Mouse (Mus musculus): Measurements from ENCODE around the gene Btn2a2. TPM values are rescaled to one million over a fixed set of nuclear protein-coding genes. Genes with fewer than 3 reads are reported as not detected.
A peak's percentile ranks its signal among the peaks of the same experiment; 100 is the strongest.

Btn2a2 gene
- polyA plus RNA-seq, 1 experiment, result 0.20 TPM

GRCm38 (mm10) chr13:23526312-23526711, 37.7 kb upstream of the Btn2a2 start:
- Histone ChIP-seq H3K36me3 (ENCODE audit: control insufficient read depth, insufficient read depth) (no peaks in the 10 kb centered on the region), H3K4me2 (ENCODE audit: low read depth) (peak overlapping the region; percentile 86), H3K27me3 (ENCODE audit: control insufficient read depth, insufficient read depth, insufficient read length) (no peaks in the 10 kb centered on the region), H3ac (ENCODE audit: control insufficient read depth, insufficient read length) (no peak overlapping the region), H3K79me2 (ENCODE audit: control insufficient read depth, insufficient read depth) (no peaks in the 10 kb centered on the region), H3K4me3 (peak overlapping the region; percentile 14)
- TF ChIP-seq USF1 (IDR thresholded peaks at IDR 0.05; ENCODE audit: low read depth), result peak; percentile 96
- TF ChIP-seq POLR2AphosphoS2 (IDR thresholded peaks at IDR 0.05; ENCODE audit: insufficient read length, low read depth), result no peak
- no peak for TF ChIP-seq CEBPB (IDR thresholded peaks at IDR 0.05; ENCODE audit: insufficient read depth, poor library complexity, severe bottlenecking)
- TF ChIP-seq TCF12 (IDR thresholded peaks at IDR 0.05; ENCODE audit: insufficient read depth, poor library complexity, severe bottlenecking), result no peak

- H3ac ChIP-seq (ENCODE audit: control insufficient read depth, insufficient read length), result no peak overlapping the region
- no peak for TF ChIP-seq REST (IDR thresholded peaks at IDR 0.05; ENCODE audit: insufficient read depth, insufficient read length)
- TF ChIP-seq TCF12 (IDR thresholded peaks at IDR 0.05; ENCODE audit: insufficient read depth, poor library complexity, severe bottlenecking), result no peak
- TF ChIP-seq USF1 (IDR thresholded peaks at IDR 0.05; ENCODE audit: low read depth), result no peak
- no peak for TF ChIP-seq POLR2A (IDR thresholded peaks at IDR 0.05; ENCODE audit: insufficient read length, low read depth)
- no peak for TF ChIP-seq SRF (IDR thresholded peaks at IDR 0.05; ENCODE audit: control insufficient read depth, insufficient read length, low read depth)
- no peak for TF ChIP-seq POLR2AphosphoS2 (IDR thresholded peaks at IDR 0.05; ENCODE audit: insufficient read length, low read depth)
- no peak for TF ChIP-seq MYOG (IDR thresholded peaks at IDR 0.05; ENCODE audit: control insufficient read depth in 1 of 3, insufficient read depth in 1 of 3, insufficient read length in 2 of 3, low read depth in 2 of 3)
- TF ChIP-seq MYOD1 (IDR thresholded peaks at IDR 0.05; ENCODE audit: control insufficient read depth in 1 of 3, insufficient read length in 2 of 3, low read depth in 2 of 3), result no peak
- no peak for TF ChIP-seq TCF3 (IDR thresholded peaks at IDR 0.05; ENCODE audit: insufficient read length, low read depth)
- TF ChIP-seq MAX (IDR thresholded peaks at IDR 0.05; ENCODE audit: low read depth), result no peak
- no peak for TF ChIP-seq CEBPB (IDR thresholded peaks at IDR 0.05; ENCODE audit: insufficient read depth, poor library complexity, severe bottlenecking)
- TF ChIP-seq E2F4 (IDR thresholded peaks at IDR 0.05; ENCODE audit: insufficient read depth), result no peak
- H3K79me2 ChIP-seq (ENCODE audit: control insufficient read depth, insufficient read depth), result no peaks in the 10 kb centered on the region
- H3K4me3 ChIP-seq, result peak overlapping the region; percentile 14
- no peaks in the 10 kb centered on the region for H3K27me3 ChIP-seq (ENCODE audit: control insufficient read depth, insufficient read depth, insufficient read length)
- H3K36me3 ChIP-seq (ENCODE audit: control insufficient read depth, insufficient read depth), result no peaks in the 10 kb centered on the region
- H3K4me2 ChIP-seq (ENCODE audit: low read depth), result peak overlapping the region; percentile 86
These were observed 37.2 kb upstream of the Btn2a2 start for GRCm38 (mm10) chr13:23525901-23526300.

GRCm38 (mm10) chr13:23524654-23525053, 36.0 kb upstream of the Btn2a2 start:
- no peak for TF ChIP-seq MYOG (IDR thresholded peaks at IDR 0.05; ENCODE audit: control insufficient read depth in 1 of 3, insufficient read depth in 1 of 3, insufficient read length in 2 of 3, low read depth in 2 of 3)
- no peak for TF ChIP-seq USF1 (IDR thresholded peaks at IDR 0.05; ENCODE audit: low read depth)
- TF ChIP-seq POLR2A (IDR thresholded peaks at IDR 0.05; ENCODE audit: insufficient read length, low read depth), result no peak
- TF ChIP-seq SRF (IDR thresholded peaks at IDR 0.05; ENCODE audit: control insufficient read depth, insufficient read length, low read depth), result no peak
- TF ChIP-seq TCF12 (IDR thresholded peaks at IDR 0.05; ENCODE audit: insufficient read depth, poor library complexity, severe bottlenecking), result no peak
- TF ChIP-seq E2F4 (IDR thresholded peaks at IDR 0.05; ENCODE audit: insufficient read depth), result no peak
- TF ChIP-seq POLR2AphosphoS2 (IDR thresholded peaks at IDR 0.05; ENCODE audit: insufficient read length, low read depth), result no peak
- no peaks in the 10 kb centered on the region for H3K79me2 ChIP-seq (ENCODE audit: control insufficient read depth, insufficient read depth)
- no peak overlapping the region for H3K4me3 ChIP-seq
- H3ac ChIP-seq (ENCODE audit: control insufficient read depth, insufficient read length), result no peak overlapping the region
- no peaks in the 10 kb centered on the region for H3K27me3 ChIP-seq (ENCODE audit: control insufficient read depth, insufficient read depth, insufficient read length)
- peak overlapping the region; percentile 49 for H3K4me2 ChIP-seq (ENCODE audit: low read depth)
- H3K36me3 ChIP-seq (ENCODE audit: control insufficient read depth, insufficient read depth), result no peaks in the 10 kb centered on the region

- H3ac ChIP-seq (ENCODE audit: control insufficient read depth, insufficient read length), result no peak overlapping the region
- TF ChIP-seq REST (IDR thresholded peaks at IDR 0.05; ENCODE audit: insufficient read depth, insufficient read length) (no peak), POLR2AphosphoS2 (IDR thresholded peaks at IDR 0.05; ENCODE audit: insufficient read length, low read depth) (no peak), CEBPB (IDR thresholded peaks at IDR 0.05; ENCODE audit: insufficient read depth, poor library complexity, severe bottlenecking) (no peak), USF1 (IDR thresholded peaks at IDR 0.05; ENCODE audit: low read depth) (no peak), E2F4 (IDR thresholded peaks at IDR 0.05; ENCODE audit: insufficient read depth) (no peak), MAX (IDR thresholded peaks at IDR 0.05; ENCODE audit: low read depth) (no peak), MYOG (IDR thresholded peaks at IDR 0.05; ENCODE audit: control insufficient read depth in 1 of 3, insufficient read depth in 1 of 3, insufficient read length in 2 of 3, low read depth in 2 of 3) (no peak), TCF12 (IDR thresholded peaks at IDR 0.05; ENCODE audit: insufficient read depth, poor library complexity, severe bottlenecking) (no peak), SRF (IDR thresholded peaks at IDR 0.05; ENCODE audit: control insufficient read depth, insufficient read length, low read depth) (no peak), TCF3 (IDR thresholded peaks at IDR 0.05; ENCODE audit: insufficient read length, low read depth) (no peak), POLR2A (IDR thresholded peaks at IDR 0.05; ENCODE audit: insufficient read length, low read depth) (no peak), MYOD1 (IDR thresholded peaks at IDR 0.05; ENCODE audit: control insufficient read depth in 1 of 3, insufficient read length in 2 of 3, low read depth in 2 of 3) (no peak)
- H3K27me3 ChIP-seq (ENCODE audit: control insufficient read depth, insufficient read depth, insufficient read length), result no peaks in the 10 kb centered on the region
- no peak overlapping the region for H3K4me2 ChIP-seq (ENCODE audit: low read depth)
- no peak overlapping the region for H3K4me3 ChIP-seq
- no peaks in the 10 kb centered on the region for H3K36me3 ChIP-seq (ENCODE audit: control insufficient read depth, insufficient read depth)
- no peaks in the 10 kb centered on the region for H3K79me2 ChIP-seq (ENCODE audit: control insufficient read depth, insufficient read depth)
These were observed 35.3 kb upstream of the Btn2a2 start for GRCm38 (mm10) chr13:23523976-23524375.

GRCm38 (mm10) chr13:23521703-23522102, 33.0 kb upstream of the Btn2a2 start:
- Histone ChIP-seq H3K4me2 (ENCODE audit: low read depth) (peak overlapping the region; percentile 45), H3K4me3 (no peak overlapping the region), H3K27me3 (ENCODE audit: control insufficient read depth, insufficient read depth, insufficient read length) (no peaks in the 10 kb centered on the region), H3K79me2 (ENCODE audit: control insufficient read depth, insufficient read depth) (no peaks in the 10 kb centered on the region), H3ac (ENCODE audit: control insufficient read depth, insufficient read length) (no peak overlapping the region), H3K36me3 (ENCODE audit: control insufficient read depth, insufficient read depth) (no peaks in the 10 kb centered on the region)
- TF ChIP-seq POLR2A (IDR thresholded peaks at IDR 0.05; ENCODE audit: insufficient read length, low read depth), result no peak
- TF ChIP-seq CEBPB (IDR thresholded peaks at IDR 0.05; ENCODE audit: insufficient read depth, poor library complexity, severe bottlenecking), result 0 out of 2 replicates have a peak, but pooled peaks have one; percentile 16
